Mouse (Mus musculus): ENCODE data around the gene AU022252. TPM values are rescaled to one million over a fixed set of nuclear protein-coding genes. Genes with fewer than 3 reads are reported as not detected.
"Not testable (repeated sequence)": the region's sequence is repeated elsewhere in the genome, so short reads cannot be mapped to it uniquely, and the experiment has no call there.

The AU022252 gene
- total RNA-seq (2017) = 3.5 to 10.4 TPM (median 4.1 TPM) in 3 replicates

GRCm38 (mm10) chr4:119232410-119233255, at the start of gene AU022252, which contains the start of gene P3h1:
Gene AU022252, minus strand, starts transcription at chr4:119232712.
Gene P3h1, plus strand, starts transcription at chr4:119232915.
- ATAC-seq (replicated peaks; ENCODE audit: insufficient number of reproducible peaks, low FRiP score, low TSS enrichment, poor library complexity, severe bottlenecking) = peak; percentile 100

GRCm38 (mm10) chr4:119278784-119279183, 46.3 kb upstream of the AU022252 start:
- not testable (repeated sequence) for ATAC-seq (replicated peaks; ENCODE audit: insufficient number of reproducible peaks, low FRiP score, low TSS enrichment, poor library complexity, severe bottlenecking)

GRCm38 (mm10) chr4:119275726-119276125, 43.2 kb upstream of the AU022252 start:
- ATAC-seq (replicated peaks; ENCODE audit: insufficient number of reproducible peaks, low FRiP score, low TSS enrichment, poor library complexity, severe bottlenecking) = no peak

GRCm38 (mm10) chr4:119275226-119275625, 42.7 kb upstream of the AU022252 start:
- ATAC-seq (replicated peaks; ENCODE audit: insufficient number of reproducible peaks, low FRiP score, low TSS enrichment, poor library complexity, severe bottlenecking) = no peak

- no peak for ATAC-seq (replicated peaks; ENCODE audit: insufficient number of reproducible peaks, low FRiP score, low TSS enrichment, poor library complexity, severe bottlenecking)
These were observed 42.1 kb upstream of the AU022252 start for GRCm38 (mm10) chr4:119274627-119275026.

- no peak for ATAC-seq (replicated peaks; ENCODE audit: insufficient number of reproducible peaks, low FRiP score, low TSS enrichment, poor library complexity, severe bottlenecking)
These were observed 34.1 kb upstream of the AU022252 start for GRCm38 (mm10) chr4:119266606-119267005.

GRCm38 (mm10) chr4:119263459-119263858, 30.9 kb upstream of the AU022252 start:
- ATAC-seq (replicated peaks; ENCODE audit: insufficient number of reproducible peaks, low FRiP score, low TSS enrichment, poor library complexity, severe bottlenecking) = no peak

GRCm38 (mm10) chr4:119262483-119262882, 30.0 kb upstream of the AU022252 start:
- no peak for ATAC-seq (replicated peaks; ENCODE audit: insufficient number of reproducible peaks, low FRiP score, low TSS enrichment, poor library complexity, severe bottlenecking)

- no peak for ATAC-seq (replicated peaks; ENCODE audit: insufficient number of reproducible peaks, low FRiP score, low TSS enrichment, poor library complexity, severe bottlenecking)
These were observed 28.7 kb upstream of the AU022252 start for GRCm38 (mm10) chr4:119261087-119261713.

- ATAC-seq (replicated peaks; ENCODE audit: insufficient number of reproducible peaks, low FRiP score, low TSS enrichment, poor library complexity, severe bottlenecking) = no peak; the same call in 1 of the 2 replicates
These were observed 27.1 kb upstream of the AU022252 start for GRCm38 (mm10) chr4:119259344-119260254.

- ATAC-seq (replicated peaks; ENCODE audit: insufficient number of reproducible peaks, low FRiP score, low TSS enrichment, poor library complexity, severe bottlenecking) = no peak
These were observed 24.6 kb upstream of the AU022252 start for GRCm38 (mm10) chr4:119257083-119257482.

GRCm38 (mm10) chr4:119255351-119255750, 22.8 kb upstream of the AU022252 start, which contains the start of gene Cldn19:
Gene Cldn19, plus strand, starts transcription at chr4:119255414.
- no peak for ATAC-seq (replicated peaks; ENCODE audit: insufficient number of reproducible peaks, low FRiP score, low TSS enrichment, poor library complexity, severe bottlenecking)

- no peak for ATAC-seq (replicated peaks; ENCODE audit: insufficient number of reproducible peaks, low FRiP score, low TSS enrichment, poor library complexity, severe bottlenecking)
These were observed 21.6 kb upstream of the AU022252 start for GRCm38 (mm10) chr4:119254012-119254618.

- ATAC-seq (replicated peaks; ENCODE audit: insufficient number of reproducible peaks, low FRiP score, low TSS enrichment, poor library complexity, severe bottlenecking) = no peak
These were observed 19.7 kb upstream of the AU022252 start for GRCm38 (mm10) chr4:119252025-119252808.

GRCm38 (mm10) chr4:119248407-119248965, 16.0 kb upstream of the AU022252 start:
- ATAC-seq (replicated peaks; ENCODE audit: insufficient number of reproducible peaks, low FRiP score, low TSS enrichment, poor library complexity, severe bottlenecking) = no peak

GRCm38 (mm10) chr4:119247462-119248235, 15.1 kb upstream of the AU022252 start:
- no peak for ATAC-seq (replicated peaks; ENCODE audit: insufficient number of reproducible peaks, low FRiP score, low TSS enrichment, poor library complexity, severe bottlenecking)
